Mouse (Mus musculus) kidney, adult 11 months (tissue): ENCODE measurements around the gene Rnf41.

Experiments used
- DNase-seq: peaks from one replicate; pipeline ENCODE4 v3.0.0; 2022

The Rnf41 gene

GRCm38 (mm10) chr10:128411211-128412054, at the start of gene Rnf41, which contains the start of gene Nabp2:
TSS of gene Rnf41 (plus strand) at chr10:128411657.
TSS of gene Nabp2 (minus strand) at chr10:128411492.
- DNase-seq: peak; percentile 96

DNA sequence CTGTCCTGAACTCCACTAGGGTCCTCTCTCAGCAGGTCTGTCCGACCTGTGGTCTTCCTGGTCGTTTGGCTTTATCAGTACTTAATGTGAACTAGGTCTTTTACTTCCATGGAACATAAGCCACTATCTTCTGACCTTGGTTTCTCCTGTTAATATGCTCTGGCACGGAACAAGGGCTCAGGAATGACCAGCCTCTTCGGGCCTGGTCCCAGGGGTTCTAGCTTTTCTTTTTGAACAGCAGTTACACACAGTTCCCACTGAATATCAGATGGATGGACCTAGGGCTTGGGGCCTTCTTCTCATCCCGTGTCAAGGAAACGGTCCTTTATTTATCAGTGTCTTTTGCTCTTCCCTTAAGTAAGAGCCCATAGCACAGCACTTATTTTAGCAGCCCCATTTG, 49.6 kb upstream of the Rnf41 start:
- DNase-seq: no peak

- DNase-seq: no peak
These were observed 48.9 kb upstream of the Rnf41 start for GRCm38 (mm10) chr10:128362568-128362967.

- DNase-seq: peak; percentile 87
These were observed 43.5 kb upstream of the Rnf41 start for GRCm38 (mm10) chr10:128367899-128368401.

DNA sequence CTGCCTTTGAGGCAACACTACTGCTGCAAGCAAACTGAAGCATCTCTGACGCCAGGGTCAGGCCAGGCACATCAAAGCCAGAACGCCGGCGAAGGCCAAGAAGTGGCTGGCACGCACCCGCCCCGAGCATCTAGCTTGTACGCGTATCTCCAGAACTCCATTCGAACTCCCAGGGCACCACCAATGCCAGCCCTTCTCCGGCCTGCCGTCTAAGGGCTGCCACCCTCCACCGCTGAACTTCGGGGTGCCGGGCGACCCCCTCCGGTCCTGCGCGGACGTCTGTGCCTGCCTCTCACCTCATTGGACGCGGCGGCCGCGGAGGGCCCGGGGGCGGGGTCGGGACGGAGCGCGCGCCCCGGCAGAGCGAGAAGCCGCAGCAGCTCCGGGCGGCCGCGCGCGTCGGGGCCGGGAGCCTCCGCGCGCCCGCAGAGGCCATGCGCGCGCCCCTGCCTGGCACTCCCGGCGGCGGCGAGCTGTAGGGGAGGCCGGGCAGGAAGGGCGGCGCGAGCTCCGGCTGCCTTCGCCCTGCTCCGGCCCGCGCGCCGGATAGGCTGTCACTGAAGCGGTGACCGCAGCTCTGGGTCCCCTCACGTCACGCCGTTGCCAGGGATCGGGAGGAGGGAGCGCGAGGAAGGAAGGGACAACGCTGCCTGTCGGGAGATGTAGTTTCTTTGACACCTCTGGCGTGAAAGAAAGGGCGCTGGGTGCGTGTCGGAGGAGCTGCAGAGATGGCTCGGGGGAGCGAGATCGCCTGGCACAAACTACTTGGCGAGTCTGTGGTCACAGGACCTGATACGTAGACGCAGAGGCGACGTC, 42.8 kb upstream of the Rnf41 start, which contains the start of gene Coq10a:
Gene Coq10a (minus strand): TSS at position 596 of the 816 bp plus-strand sequence.
- peak; percentile 95 for DNase-seq

GRCm38 (mm10) chr10:128369218-128369543, 42.3 kb upstream of the Rnf41 start:
- no peak for DNase-seq

DNA sequence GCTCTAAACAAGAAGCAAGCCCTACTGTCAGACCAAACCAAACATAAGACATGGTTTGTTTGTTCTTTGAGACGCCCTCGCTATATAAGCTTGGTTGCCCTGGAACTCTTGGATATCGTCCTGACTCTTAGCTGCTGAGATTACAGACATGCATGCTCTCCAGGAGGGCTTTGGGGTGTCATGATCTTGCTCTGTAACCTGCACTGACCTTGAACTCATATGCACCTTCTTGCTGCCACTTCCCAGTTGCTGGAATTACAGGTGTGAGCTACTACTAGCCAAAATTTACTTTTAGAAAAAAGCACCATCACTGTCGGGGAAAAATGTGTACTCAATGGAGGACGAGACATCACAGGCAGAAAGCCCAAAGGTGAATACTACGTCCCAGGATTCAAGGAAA, 41.9 kb upstream of the Rnf41 start:
- no peak for DNase-seq

DNA sequence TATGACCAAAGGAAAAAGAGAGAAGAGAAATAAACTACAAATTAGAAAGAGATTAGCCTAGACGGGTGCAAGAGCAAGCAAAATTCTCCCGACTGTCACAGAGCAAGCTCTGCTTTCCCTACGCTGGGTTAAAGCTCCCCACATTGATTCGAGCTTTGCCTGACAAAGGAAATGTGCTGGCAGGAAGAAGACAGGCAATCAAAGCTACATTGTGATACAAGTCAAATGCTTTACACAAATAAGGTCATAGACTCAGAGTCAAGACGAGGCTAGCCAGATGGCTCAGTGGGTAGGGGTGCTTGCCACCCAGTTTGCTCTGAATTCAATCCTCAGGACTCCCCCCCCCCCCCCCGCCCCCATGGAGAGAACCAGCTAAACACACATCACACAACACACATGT, 41.4 kb upstream of the Rnf41 start:
- DNase-seq: no peak

DNA sequence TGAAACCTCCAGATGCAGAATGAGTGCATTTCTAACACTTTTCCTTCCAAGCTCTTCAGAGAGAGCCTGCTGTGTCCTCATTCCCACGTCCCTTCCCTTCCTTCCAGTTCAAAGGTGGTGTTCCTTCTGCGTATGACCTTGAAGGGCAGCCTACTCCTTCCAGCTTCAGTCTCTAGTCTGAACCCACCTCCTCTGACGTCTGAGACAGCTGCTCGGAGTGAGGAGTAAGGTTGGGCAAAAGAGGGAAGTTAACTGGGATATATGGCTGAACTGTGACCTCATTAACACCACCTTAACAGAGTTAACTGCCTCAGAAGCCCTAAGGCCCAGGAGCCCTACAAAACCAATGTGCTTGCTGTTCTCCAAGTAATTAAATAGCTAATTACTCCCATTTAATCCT, 40.9 kb upstream of the Rnf41 start:
- DNase-seq: no peak

- DNase-seq: no peak
These were observed 39.3 kb upstream of the Rnf41 start for GRCm38 (mm10) chr10:128372142-128372541.

DNA sequence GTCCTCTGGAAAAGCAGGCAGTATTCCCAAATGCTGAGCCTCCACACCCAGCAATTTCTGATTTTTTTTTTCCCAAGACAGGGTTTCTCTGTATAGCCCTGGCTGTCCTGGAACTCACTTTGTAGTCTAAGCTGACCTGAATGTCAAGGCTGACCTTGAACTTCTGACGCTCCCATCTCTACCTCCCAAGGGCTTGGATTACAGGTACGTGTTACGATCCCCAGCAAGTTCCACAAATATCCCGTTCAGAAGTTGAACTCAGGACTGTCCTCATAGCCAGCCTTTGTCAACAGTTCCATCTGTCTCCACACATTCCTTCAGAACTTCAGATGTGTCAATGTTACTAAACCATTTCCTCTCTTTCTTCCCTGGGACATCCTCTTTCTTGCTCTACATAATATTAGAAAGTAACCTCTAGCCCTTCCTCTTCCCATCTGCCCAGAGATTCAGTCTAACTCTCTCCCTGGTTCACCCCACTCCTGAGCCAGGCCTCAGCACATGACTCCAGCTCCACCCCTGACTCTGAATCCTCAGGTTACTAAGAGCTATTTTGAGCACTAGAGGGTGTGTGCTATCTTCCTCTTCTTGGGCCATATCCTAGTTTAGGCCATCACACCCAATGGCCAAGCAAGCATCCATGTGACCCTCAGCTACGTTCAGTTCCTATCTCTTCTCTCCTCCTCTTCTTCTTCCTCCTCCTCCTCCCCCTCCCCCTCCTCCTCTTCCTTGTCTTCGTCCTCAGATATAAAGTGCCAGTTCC, 38.3 kb upstream of the Rnf41 start:
- DNase-seq: no peak

DNA sequence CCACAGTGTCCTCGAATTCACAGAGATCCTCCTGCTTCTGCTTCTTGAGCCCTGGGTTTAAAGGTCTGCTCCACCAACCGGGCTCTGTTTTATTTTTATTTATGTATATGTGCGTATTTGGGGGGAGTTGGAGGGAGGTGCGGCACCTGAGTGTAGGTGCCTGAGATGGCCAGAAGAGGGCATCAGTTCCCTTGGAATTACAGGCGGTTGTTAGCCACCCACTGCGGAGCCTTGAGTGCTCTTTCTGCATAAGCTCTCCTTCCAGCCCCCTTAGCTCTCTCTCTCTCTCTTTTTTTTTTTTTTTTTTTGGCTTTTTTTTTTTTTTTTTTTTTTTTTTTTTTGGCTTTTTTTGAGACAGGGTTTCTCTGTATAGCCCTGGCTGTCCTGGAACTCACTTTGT, 37.1 kb upstream of the Rnf41 start:
- no peak for DNase-seq

DNA sequence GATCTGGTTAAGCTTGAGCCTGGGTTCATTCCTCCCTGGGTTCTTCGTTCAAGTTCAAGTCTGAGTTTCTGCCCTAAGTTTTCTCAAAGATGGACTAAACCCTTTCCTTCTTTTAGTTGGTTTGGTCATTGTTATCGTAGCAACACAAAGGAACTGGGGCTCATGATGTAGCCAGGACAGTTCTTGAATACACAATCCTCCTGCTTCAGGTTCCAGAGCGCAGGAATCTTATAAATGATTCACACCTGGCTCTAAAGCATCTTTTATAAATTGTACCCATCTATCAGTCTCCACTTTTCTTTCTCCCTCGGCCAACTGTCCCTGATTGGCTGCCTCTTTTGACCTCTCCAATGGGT, 35.4 kb upstream of the Rnf41 start:
- no peak for DNase-seq

DNA sequence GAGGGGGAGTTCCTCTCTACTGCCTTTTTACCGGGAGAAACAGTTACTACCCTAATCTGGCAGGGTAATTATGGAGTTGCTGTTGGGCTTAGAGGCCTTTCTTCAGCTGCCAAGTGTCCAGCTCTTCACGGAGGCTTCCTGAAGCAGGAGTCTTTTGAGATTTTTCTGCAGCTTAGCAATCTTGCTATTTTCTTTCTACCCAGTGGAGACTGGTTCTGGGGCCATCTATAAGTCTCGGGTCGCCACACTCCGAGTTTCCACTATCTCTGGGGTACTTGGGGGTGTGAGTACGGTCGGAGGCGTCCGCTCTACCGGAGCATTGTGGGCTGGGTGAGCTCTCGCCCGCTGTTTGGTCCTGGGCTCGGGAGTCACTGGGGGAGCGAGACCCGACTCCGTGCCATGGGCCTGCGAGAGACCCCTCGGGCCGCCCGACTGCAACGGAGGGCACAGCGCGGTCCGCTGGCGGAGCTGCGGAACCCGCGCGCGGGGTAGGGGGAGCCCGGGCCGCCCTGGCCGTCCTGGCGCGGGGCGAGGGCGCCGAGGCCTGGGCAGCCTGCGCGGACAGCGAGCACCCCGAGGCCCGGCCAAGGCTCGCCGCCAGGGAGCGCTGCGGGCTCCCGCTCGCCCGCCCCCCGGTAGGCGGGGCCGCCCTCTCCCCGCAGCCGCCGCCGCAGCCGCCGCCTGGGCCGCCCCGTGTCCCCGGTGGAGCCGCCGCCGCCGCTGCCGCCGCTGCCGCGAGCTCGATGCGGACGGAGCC, 34.8 kb upstream of the Rnf41 start, which contains the start of gene Ankrd52:
Gene Ankrd52 (plus strand): TSS at position 661 of the 757 bp plus-strand sequence.
- DNase-seq: peak; percentile 79

- no peak for DNase-seq
These were observed 34.1 kb upstream of the Rnf41 start for GRCm38 (mm10) chr10:128377222-128377939.

GRCm38 (mm10) chr10:128377940-128378448, 33.5 kb upstream of the Rnf41 start:
- no peak for DNase-seq

GRCm38 (mm10) chr10:128378462-128378861, 33.0 kb upstream of the Rnf41 start:
- DNase-seq: no peak

DNA sequence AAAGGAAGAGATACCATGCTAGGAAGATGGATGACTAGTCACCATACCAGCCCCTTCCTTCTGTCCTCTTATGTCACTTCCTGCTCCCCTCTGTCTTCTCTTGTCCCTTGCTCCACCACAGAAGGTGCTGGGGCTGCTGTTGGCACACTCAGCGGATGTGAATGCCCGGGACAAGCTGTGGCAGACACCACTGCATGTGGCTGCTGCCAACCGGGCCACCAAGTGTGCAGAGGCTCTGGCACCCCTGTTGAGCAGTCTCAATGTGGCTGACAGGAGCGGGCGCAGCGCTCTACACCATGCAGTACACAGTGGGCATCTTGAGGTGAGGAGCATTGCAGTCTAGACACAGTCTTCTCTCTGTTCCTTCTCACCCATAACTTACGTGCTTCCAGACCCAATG, 32.2 kb upstream of the Rnf41 start:
- no peak for DNase-seq

GRCm38 (mm10) chr10:128380565-128380964, 30.9 kb upstream of the Rnf41 start:
- DNase-seq: no peak

GRCm38 (mm10) chr10:128382482-128382881, 29.0 kb upstream of the Rnf41 start:
- no peak for DNase-seq

DNA sequence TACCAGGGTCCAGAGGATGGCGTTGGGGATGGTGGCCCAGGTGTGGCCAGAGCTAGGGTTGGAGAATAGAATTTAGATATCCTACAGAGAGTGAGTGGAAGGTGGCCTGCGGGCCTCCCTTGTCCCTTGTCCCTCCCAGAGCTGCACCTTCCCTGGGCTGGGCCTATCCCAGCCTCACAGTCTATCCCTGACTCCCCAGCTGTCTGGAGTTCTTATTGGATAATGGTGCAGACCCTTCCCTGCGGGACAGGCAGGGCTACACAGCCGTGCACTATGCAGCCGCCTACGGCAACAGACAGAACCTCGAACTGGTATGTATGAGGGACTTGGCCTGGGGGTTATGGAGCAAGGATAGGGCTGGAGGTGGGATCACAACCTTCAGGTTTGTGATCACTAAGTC, 25.6 kb upstream of the Rnf41 start:
- no peak for DNase-seq
